Comparison of ENCODE assay signal across 18 mouse cellular contexts in the genomic region with DNA sequence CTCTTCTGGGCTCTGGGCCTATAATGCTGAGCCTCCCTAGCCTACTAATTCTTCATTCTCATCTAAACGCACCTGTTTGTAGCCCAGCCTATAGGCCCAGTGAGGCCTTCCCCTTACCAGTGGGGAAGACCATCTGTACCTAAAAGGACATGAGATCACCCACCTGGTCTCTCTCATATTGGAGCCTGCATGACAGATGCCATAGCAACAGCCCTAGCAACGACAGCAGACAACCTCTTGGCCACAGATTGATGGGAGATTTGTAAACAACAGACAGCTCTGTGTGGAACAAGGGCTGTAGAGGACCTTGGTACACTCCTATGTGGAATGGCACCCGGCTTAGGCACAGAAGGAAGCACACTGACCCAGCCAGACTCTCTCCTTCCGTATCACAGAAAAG.
DNase-seq lines count a peak whose midpoint lies in the region; ATAC-seq and TF ChIP-seq lines count a peak whose summit lies in the region.
"Had no signal": no experiment of that assay in that cellular context is flagged by ENCODE, and none has a peak within 500 bp of the region (broad histone marks: within the 10 kb centered on the region; RNA-seq: fewer than 3 reads in every experiment).

No protein-coding gene starts in this region.

- DNase-seq in forebrain, embryonic 10.5 days (ENCODE audit: extremely low spot score, low spot score), result no peak
- peak; percentile 8 for DNase-seq in left cerebral cortex, postnatal 4 days
- no peak for DNase-seq in left cerebral cortex, adult 9 months (ENCODE audit: low spot score in 2 of 2)
- DNase-seq in brain, embryonic 14.5 days (ENCODE audit: low read depth), result peak; percentile 38
- peak; percentile 56 for DNase-seq in hindbrain, postnatal 0 days (ENCODE audit: low spot score)
- DNase-seq in thymus, postnatal 14 days, result no peak
- no peak for DNase-seq in heart, adult 18-20 months
- DNase-seq: adrenal gland, postnatal 14 days; gastrocnemius, postnatal 10 days; heart, adult 2 months; kidney, adult 11 months; kidney, postnatal 14 days had no signal

- no peak overlapping the region for H3K4me2 ChIP-seq in forebrain, embryonic 12.5 days
- no peak overlapping the region for H3K4me2 ChIP-seq in hindbrain, postnatal 0 days (ENCODE audit: low read depth, low read length)
- H3K4me2 ChIP-seq: heart, embryonic 15.5 days; limb, embryonic 13.5 days had no signal

- TF ChIP-seq CTCF in brain, embryonic 14.5 days (IDR thresholded peaks at IDR 0.05; ENCODE audit: borderline replicate concordance, extremely low read depth, insufficient read depth, insufficient read length), result no peak
- no peak for TF ChIP-seq CTCF in hindbrain, postnatal 0 days (IDR thresholded peaks at IDR 0.05; ENCODE audit: low read depth)

- no peak overlapping the region for H3K9ac ChIP-seq in forebrain, embryonic 12.5 days
- no peak overlapping the region for H3K9ac ChIP-seq in hindbrain, postnatal 0 days (replicated peaks; ENCODE audit: low read length)
- H3K9ac ChIP-seq: heart, embryonic 15.5 days; limb, embryonic 13.5 days; liver, embryonic 14.5 days had no signal

- ATAC-seq in forebrain, embryonic 12.5 days (ENCODE audit: low FRiP score), result peak; percentile 39; the same call in 1 of the 2 replicates
- peak; percentile 63 for ATAC-seq in hindbrain, postnatal 0 days
- ATAC-seq: activated CD4-positive, CD25-positive, alpha-beta regulatory T cell, adult 4 months; Patski had no signal

- H3K36me3 ChIP-seq in forebrain, embryonic 12.5 days (replicated peaks), result no peaks in the 10 kb centered on the region
- no peaks in the 10 kb centered on the region for H3K36me3 ChIP-seq in forebrain, embryonic 10.5 days (replicated peaks)
- no peaks in the 10 kb centered on the region for H3K36me3 ChIP-seq in hindbrain, postnatal 0 days (ENCODE audit: insufficient read depth, low read length)
- H3K36me3 ChIP-seq: heart, embryonic 15.5 days; limb, embryonic 13.5 days had no signal

- no peaks in the 10 kb centered on the region for H3K27me3 ChIP-seq in forebrain, embryonic 12.5 days
- H3K27me3 ChIP-seq in forebrain, embryonic 10.5 days (ENCODE audit: poor library complexity, severe bottlenecking), result no peaks in the 10 kb centered on the region
- no peaks in the 10 kb centered on the region for H3K27me3 ChIP-seq in hindbrain, postnatal 0 days (ENCODE audit: insufficient read depth, low read length)
- H3K27me3 ChIP-seq: heart, embryonic 15.5 days; limb, embryonic 13.5 days; Patski had no signal

- no peak for TF ChIP-seq POLR2A in brain, embryonic 14.5 days (IDR thresholded peaks at IDR 0.05; ENCODE audit: borderline replicate concordance, extremely low read depth, insufficient read depth, insufficient read length, poor library complexity, severe bottlenecking)

- intact Hi-C loops in left cerebral cortex, postnatal 4 days (cut with DNase I), result no loop called here

- 73% methylated on average over 4 of the region's 4 CpGs for WGBS in forebrain, embryonic 12.5 days
- WGBS in forebrain, embryonic 10.5 days, result 76% methylated on average over 4 of the region's 4 CpGs
- 44% methylated on average over 4 of the region's 4 CpGs for WGBS in hindbrain, postnatal 0 days

- no peaks in the 10 kb centered on the region; the same call in 1 of the 2 replicates for H3K9me3 ChIP-seq in forebrain, embryonic 12.5 days
- H3K9me3 ChIP-seq in forebrain, embryonic 10.5 days, result no peaks in the 10 kb centered on the region
- H3K9me3 ChIP-seq in hindbrain, postnatal 0 days (ENCODE audit: low read length), result no peaks in the 10 kb centered on the region
- H3K9me3 ChIP-seq: heart, embryonic 15.5 days; limb, embryonic 13.5 days had no signal

- H3K4me3 ChIP-seq in forebrain, embryonic 12.5 days (replicated peaks), result no peak overlapping the region
- H3K4me3 ChIP-seq in forebrain, embryonic 10.5 days, result no peak overlapping the region
- H3K4me3 ChIP-seq in hindbrain, postnatal 0 days (ENCODE audit: low read length), result no peak overlapping the region
- H3K4me3 ChIP-seq: heart, adult 2 months; heart, embryonic 15.5 days; limb, embryonic 13.5 days had no signal

- H3K27ac ChIP-seq in forebrain, embryonic 12.5 days, result no peak overlapping the region
- H3K27ac ChIP-seq in forebrain, embryonic 10.5 days, result no peak overlapping the region
- H3K27ac ChIP-seq in hindbrain, postnatal 0 days, result peak overlapping the region; percentile 15; the same call in 1 of the 2 replicates
- H3K27ac ChIP-seq: heart, adult 2 months; heart, embryonic 15.5 days; limb, embryonic 13.5 days; liver, embryonic 14.5 days had no signal

- no peaks in the 10 kb centered on the region for H3K4me1 ChIP-seq in forebrain, embryonic 12.5 days
- peaks cover 3% of the 10 kb centered on the region; the same call in 1 of the 2 replicates for H3K4me1 ChIP-seq in forebrain, embryonic 10.5 days
- H3K4me1 ChIP-seq in hindbrain, postnatal 0 days (ENCODE audit: insufficient read depth, low read length), result peaks cover 12% of the 10 kb centered on the region
- H3K4me1 ChIP-seq: heart, embryonic 15.5 days; limb, embryonic 13.5 days had no signal

Comparison
In these comparisons a context has a peak if more than half of its experiments do, and no peak if none do; other contexts are left out.
1. DNase-seq: peak in left cerebral cortex, postnatal 4 days (single experiment), brain, embryonic 14.5 days (single experiment) and hindbrain, postnatal 0 days (single experiment); none in forebrain, embryonic 10.5 days (single experiment), left cerebral cortex, adult 9 months (0 of 2), thymus, postnatal 14 days (single experiment) and heart, adult 18-20 months (0 of 2).